Mouse (Mus musculus): ENCODE measurements at regions not wholly inside any gene's neighbourhood (a gene's known extent, or its start where the extent isn't known, plus 50 kb on each side); places are given as distances from the start of the nearest gene placed in this dataset.

- peak; percentile 25 to 33 for DNase-seq (ENCODE audit: low spot score in 2 of 2)
- intact Hi-C loops (cut with DNase I): loop anchor here (10.0 kb wide), 1 partner anchor 964 kb away; the partner anchor contains the start of gene Cpeb2
These were observed 202.7 kb downstream of the Gm16223 start for GRCm38 (mm10) chr5:42270286-42271076.

DNA sequence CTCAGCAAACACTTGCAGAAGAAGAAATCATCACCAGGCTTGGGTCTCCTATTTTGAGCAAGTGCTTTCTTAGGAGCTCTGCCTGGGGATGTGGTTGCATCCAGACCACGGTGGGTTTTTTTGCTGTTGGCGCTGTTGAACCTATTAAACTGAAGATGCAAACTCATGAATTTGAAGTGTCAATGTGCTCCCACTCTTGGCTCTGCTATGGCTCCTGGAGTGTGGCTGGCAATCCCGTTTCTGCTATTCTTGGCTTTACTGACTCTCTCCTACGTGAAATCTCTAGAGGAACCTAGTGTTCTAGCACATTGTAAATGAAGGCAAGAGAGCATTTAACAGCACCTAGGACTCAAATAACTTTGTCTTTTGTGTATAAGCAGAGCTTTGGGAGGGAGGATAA, 204.2 kb downstream of the Gm16223 start:
- intact Hi-C loops (cut with DNase I): loop anchor here (10.0 kb wide), 1 partner anchor 963 kb away; the partner anchor contains the start of gene Cpeb2
- peak; percentile 66 to 90 for DNase-seq (ENCODE audit: low spot score in 2 of 2)

- DNase-seq (ENCODE audit: low spot score in 2 of 2): no peak
- intact Hi-C loops (cut with DNase I): loop anchor here (10.0 kb wide), 1 partner anchor 956 kb away; the partner anchor contains the start of gene Cpeb2
These were observed 211.0 kb downstream of the Gm16223 start for GRCm38 (mm10) chr5:42278617-42279296.

Measured in left cerebral cortex, postnatal 14 days (tissue).